ENCODE assay signal across 29 mouse cellular contexts in the genomic region with DNA sequence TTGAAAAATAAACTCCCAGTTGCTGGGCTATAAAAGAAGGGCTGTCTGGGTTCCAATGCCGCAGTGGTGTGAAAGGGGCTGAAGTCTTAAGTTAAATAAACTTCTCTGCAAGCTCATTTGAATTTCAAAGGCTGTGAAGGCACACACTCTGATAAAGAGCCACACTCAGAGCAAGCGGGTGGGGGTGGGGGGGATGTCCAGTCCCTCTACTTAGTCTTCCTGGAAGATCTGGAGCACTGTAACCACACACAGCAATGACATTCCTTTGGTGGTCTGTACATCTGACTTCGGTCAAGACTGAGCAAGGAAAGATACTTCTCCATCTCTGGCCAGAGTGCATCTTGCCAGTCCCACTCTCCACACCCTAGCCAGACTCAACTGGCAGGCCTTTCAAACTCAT.
DNase-seq lines count a peak whose midpoint lies in the region; ATAC-seq lines count a peak whose summit lies in the region.
"Had no signal": no experiment of that assay in that cellular context is flagged by ENCODE, and none has a peak within 500 bp of the region (broad histone marks: within the 10 kb centered on the region; RNA-seq: fewer than 3 reads in every experiment).

No protein-coding gene starts in this region.

- no peaks in the 10 kb centered on the region for H3K36me3 ChIP-seq in forebrain, embryonic 10.5 days (replicated peaks)
- no peaks in the 10 kb centered on the region for H3K36me3 ChIP-seq in forebrain, embryonic 15.5 days
- H3K36me3 ChIP-seq in midbrain, embryonic 10.5 days, result no peaks in the 10 kb centered on the region
- H3K36me3 ChIP-seq in midbrain, embryonic 16.5 days (ENCODE audit: control insufficient read depth, insufficient read depth, low read length), result no peaks in the 10 kb centered on the region
- H3K36me3 ChIP-seq: embryonic facial prominence, embryonic 10.5 days; embryonic facial prominence, embryonic 15.5 days; heart, embryonic 12.5 days; hindbrain, embryonic 10.5 days; intestine, embryonic 15.5 days; liver, embryonic 13.5 days; midbrain, embryonic 15.5 days; neural tube, embryonic 12.5 days had no signal

- no peak for ATAC-seq in forebrain, embryonic 15.5 days (replicated peaks)
- no peak for ATAC-seq in midbrain, embryonic 16.5 days
- ATAC-seq in frontal cortex, adult (ENCODE audit: low TSS enrichment), result no peak
- ATAC-seq: forebrain, embryonic 13.5 days; hindbrain, postnatal 0 days; intestine, embryonic 15.5 days; midbrain, embryonic 15.5 days had no signal

- 0 out of 2 replicates have a peak overlapping the region, but pooled peaks have one; percentile 44 for H3K27ac ChIP-seq in forebrain, embryonic 10.5 days
- no peak overlapping the region for H3K27ac ChIP-seq in forebrain, embryonic 15.5 days (replicated peaks)
- peak overlapping the region; percentile 73 for H3K27ac ChIP-seq in midbrain, embryonic 10.5 days (replicated peaks)
- no peak overlapping the region for H3K27ac ChIP-seq in midbrain, embryonic 16.5 days (ENCODE audit: low read length)
- H3K27ac ChIP-seq: embryonic facial prominence, embryonic 10.5 days; embryonic facial prominence, embryonic 15.5 days; forebrain, embryonic 13.5 days; hindbrain, postnatal 0 days; intestine, embryonic 15.5 days; liver, embryonic 13.5 days; midbrain, embryonic 15.5 days; neural tube, embryonic 12.5 days had no signal

- DNase-seq in forebrain, embryonic 10.5 days (ENCODE audit: extremely low spot score, low spot score), result no peak
- DNase-seq in midbrain, embryonic 10.5 days (ENCODE audit: low spot score), result no peak
- DNase-seq in ZHBTc4 (ENCODE audit: low read depth, low spot score), result peak; percentile 70
- DNase-seq in spleen, postnatal 14 days (ENCODE audit: low spot score in 2 of 2), result no peak
- DNase-seq: adrenal gland, postnatal 10 days; cerebellum, adult 8-10 months; cerebellum, postnatal 25 days; gastrocnemius, postnatal 25 days; heart, adult 11 months; heart, postnatal 10 days; kidney, adult 2 months; kidney, postnatal 4 days; layer of hippocampus, adult 9-11 months; liver, embryonic 13.5 days; lung, adult 18-20 months; lung, postnatal 10 days; thymus, postnatal 14 days had no signal

- H3K4me1 ChIP-seq in forebrain, embryonic 10.5 days, result peaks cover 40% of the 10 kb centered on the region
- peaks cover 24% of the 10 kb centered on the region for H3K4me1 ChIP-seq in forebrain, embryonic 15.5 days
- peaks cover 44% of the 10 kb centered on the region for H3K4me1 ChIP-seq in midbrain, embryonic 10.5 days
- peaks cover 7% of the 10 kb centered on the region for H3K4me1 ChIP-seq in midbrain, embryonic 16.5 days (ENCODE audit: control insufficient read depth, insufficient read depth, low read length)

- WGBS in forebrain, embryonic 10.5 days, result 61% methylated on average over 3 of the region's 3 CpGs
- 39% methylated on average over 3 of the region's 3 CpGs for WGBS in forebrain, embryonic 15.5 days
- WGBS in midbrain, embryonic 10.5 days, result 36% methylated on average over 3 of the region's 3 CpGs
- 46% methylated on average over 3 of the region's 3 CpGs for WGBS in midbrain, embryonic 16.5 days

- peaks cover 28% of the 10 kb centered on the region for H3K27me3 ChIP-seq in forebrain, embryonic 10.5 days (ENCODE audit: poor library complexity, severe bottlenecking)
- no peaks in the 10 kb centered on the region for H3K27me3 ChIP-seq in forebrain, embryonic 15.5 days
- H3K27me3 ChIP-seq in midbrain, embryonic 10.5 days (ENCODE audit: low read depth, poor library complexity, severe bottlenecking), result peaks cover 26% of the 10 kb centered on the region
- H3K27me3 ChIP-seq in midbrain, embryonic 16.5 days (ENCODE audit: control insufficient read depth, insufficient read depth, low read depth, low read length), result no peaks in the 10 kb centered on the region
- H3K27me3 ChIP-seq: embryonic facial prominence, embryonic 15.5 days; forebrain, embryonic 13.5 days; intestine, embryonic 15.5 days; liver, embryonic 13.5 days; midbrain, embryonic 15.5 days; neural tube, embryonic 12.5 days had no signal

- H3K9ac ChIP-seq in forebrain, embryonic 15.5 days (replicated peaks), result no peak overlapping the region
- H3K9ac ChIP-seq in midbrain, embryonic 16.5 days (ENCODE audit: low read depth, low read length), result no peak overlapping the region
- H3K9ac ChIP-seq: embryonic facial prominence, embryonic 15.5 days; forebrain, embryonic 13.5 days; intestine, embryonic 15.5 days; liver, embryonic 13.5 days; midbrain, embryonic 15.5 days; neural tube, embryonic 12.5 days had no signal

- no peak overlapping the region for H3K4me2 ChIP-seq in forebrain, embryonic 15.5 days (replicated peaks)
- H3K4me2 ChIP-seq in midbrain, embryonic 16.5 days (ENCODE audit: low read length), result no peak overlapping the region
- H3K4me2 ChIP-seq: embryonic facial prominence, embryonic 15.5 days; forebrain, embryonic 13.5 days; heart, embryonic 12.5 days; intestine, embryonic 15.5 days; liver, embryonic 13.5 days; midbrain, embryonic 15.5 days; neural tube, embryonic 12.5 days had no signal

- no peaks in the 10 kb centered on the region for H3K9me3 ChIP-seq in forebrain, embryonic 10.5 days
- no peaks in the 10 kb centered on the region for H3K9me3 ChIP-seq in forebrain, embryonic 15.5 days
- H3K9me3 ChIP-seq in midbrain, embryonic 10.5 days (replicated peaks), result no peaks in the 10 kb centered on the region
- H3K9me3 ChIP-seq in midbrain, embryonic 16.5 days (replicated peaks; ENCODE audit: control insufficient read depth, low read length, poor library complexity, severe bottlenecking), result no peaks in the 10 kb centered on the region
- H3K9me3 ChIP-seq: embryonic facial prominence, embryonic 10.5 days; embryonic facial prominence, embryonic 15.5 days; forebrain, embryonic 13.5 days; heart, embryonic 12.5 days; hindbrain, embryonic 10.5 days; intestine, embryonic 15.5 days; liver, embryonic 13.5 days; midbrain, embryonic 15.5 days; neural tube, embryonic 12.5 days had no signal

- H3K4me3 ChIP-seq in forebrain, embryonic 10.5 days, result no peak overlapping the region
- H3K4me3 ChIP-seq in forebrain, embryonic 15.5 days, result no peak overlapping the region
- no peak overlapping the region for H3K4me3 ChIP-seq in midbrain, embryonic 10.5 days
- no peak overlapping the region for H3K4me3 ChIP-seq in midbrain, embryonic 16.5 days (ENCODE audit: low read depth, low read length)
- H3K4me3 ChIP-seq: embryonic facial prominence, embryonic 10.5 days; embryonic facial prominence, embryonic 15.5 days; forebrain, embryonic 13.5 days; heart, embryonic 12.5 days; hindbrain, embryonic 10.5 days; intestine, embryonic 15.5 days; liver, embryonic 13.5 days; midbrain, embryonic 15.5 days; neural tube, embryonic 12.5 days had no signal

Comparison
In these comparisons a context has a peak if more than half of its experiments do, and no peak if none do; other contexts are left out.
1. H3K27ac ChIP-seq: peak in forebrain, embryonic 10.5 days (single experiment) and midbrain, embryonic 10.5 days (single experiment); none in forebrain, embryonic 15.5 days (single experiment) and midbrain, embryonic 16.5 days (single experiment).